Mouse (Mus musculus) CH12.LX (cell line): ENCODE measurements around the gene Tstd2. TPM values are rescaled to one million over a fixed set of nuclear protein-coding genes. Genes with fewer than 3 reads are reported as not detected.

ENCODE experiments used
- DNase-seq: peaks from one replicate; pipeline ENCODE4 v3.0.0-alpha.2; 2013; ENCODE audit errors: extremely low read depth
- H3K27ac ChIP-seq: 2 replicates; pipeline ENCODE4 v1.5.1; 2012; ENCODE audit warnings: low read depth, mild to moderate bottlenecking, control low read depth, moderate library complexity; ENCODE audit not compliant: insufficient read depth
- H3K27me3 ChIP-seq: replicated peaks from 2 replicates; pipeline ENCODE3; 2012; ENCODE audit warnings: inconsistent platforms
- H3K36me3 ChIP-seq, 2 experiments: replicated peaks in 1 of 2; 2 replicates each; pipeline versions ENCODE3 to v1.6.1; 2012; ENCODE audit warnings: inconsistent platforms in 1 of 2, low read length in 1 of 2, mild to moderate bottlenecking in 1 of 2, mixed read lengths in 1 of 2, moderate library complexity in 1 of 2; ENCODE audit not compliant: control insufficient read depth in 1 of 2, insufficient read depth in 1 of 2
- H3K4me1 ChIP-seq, 2 experiments: 2 replicates each; pipeline ENCODE4 v1.6.1; 2012; ENCODE audit warnings: inconsistent platforms in 1 of 2, moderate library complexity in 1 of 2; ENCODE audit not compliant: insufficient read depth in 2 of 2, control insufficient read depth in 1 of 2
- H3K4me2 ChIP-seq: 2 replicates; pipeline ENCODE4 v1.6.1; 2012; ENCODE audit warnings: low read depth, mild to moderate bottlenecking, control low read depth; ENCODE audit not compliant: poor library complexity, insufficient read depth, severe bottlenecking
- H3K4me3 ChIP-seq, 3 experiments: fragments of 150-350 bp in 1 of 3; sonication (generic) in 1 of 3; replicated peaks in 1 of 3; 2 replicates each; pipeline versions ENCODE3 to v1.5.1; 2011 to 2012; ENCODE audit warnings: low read depth in 2 of 3, low read length in 2 of 3, mild to moderate bottlenecking in 2 of 3, moderate library complexity in 2 of 3, control low read depth in 1 of 3, improper control_type of control experiment in 1 of 3, inconsistent platforms in 1 of 3, mixed read lengths in 1 of 3; ENCODE audit not compliant: poor library complexity in 1 of 3
- H3K79me2 ChIP-seq: replicated peaks from 2 replicates; pipeline ENCODE4 v1.6.1; 2012; ENCODE audit warnings: mild to moderate bottlenecking, moderate library complexity; ENCODE audit not compliant: control insufficient read depth, poor library complexity, insufficient read depth, severe bottlenecking; ENCODE audit errors: extremely low read depth
- H3K9ac ChIP-seq: 2 replicates; pipeline ENCODE4 v1.6.1; 2012; ENCODE audit warnings: low read depth, mild to moderate bottlenecking, control low read depth, moderate library complexity; ENCODE audit not compliant: insufficient read depth
- H3K9me3 ChIP-seq: replicated peaks from 2 replicates; pipeline ENCODE3; 2012; ENCODE audit warnings: low read length, inconsistent platforms, mixed read lengths
- CHD2 ChIP-seq: IDR thresholded peaks from 2 replicates; pipeline ENCODE4 v1.6.1; 2011; ENCODE audit warnings: low read length, improper control_type of control experiment
- CTCF ChIP-seq, 2 experiments: IDR thresholded peaks in 1 of 2; conservative IDR thresholded peaks in 1 of 2; 2 replicates each; pipeline ENCODE4 v1.5.1; 2011 to 2012; ENCODE audit warnings: low read depth in 2 of 2, low read length in 2 of 2, improper control_type of control experiment in 1 of 2, inconsistent platforms in 1 of 2, mild to moderate bottlenecking in 1 of 2, moderate library complexity in 1 of 2
- E2F4 ChIP-seq: IDR thresholded peaks from 2 replicates; pipeline ENCODE4 v1.6.1; 2011; ENCODE audit warnings: low read depth, low read length, improper control_type of control experiment; ENCODE audit not compliant: insufficient replicate concordance
- ELF1 ChIP-seq: IDR thresholded peaks from 2 replicates; pipeline ENCODE4 v1.6.1; 2014; ENCODE audit warnings: low read depth, mild to moderate bottlenecking, inconsistent platforms, low read length, improper control_type of control experiment
- EP300 ChIP-seq: IDR thresholded peaks from 2 replicates; pipeline ENCODE4 v1.6.1; 2011; ENCODE audit warnings: low read length, improper control_type of control experiment
- GABPA ChIP-seq: IDR thresholded peaks from 2 replicates; pipeline ENCODE4 v1.6.1; 2012; ENCODE audit warnings: low read depth, low read length, improper control_type of control experiment, inconsistent platforms; ENCODE audit not compliant: insufficient replicate concordance
- HCFC1 ChIP-seq: IDR thresholded peaks from 2 replicates; pipeline ENCODE4 v1.6.1; 2012; ENCODE audit warnings: low read depth, mild to moderate bottlenecking, inconsistent platforms, low read length, improper control_type of control experiment
- IRF4 ChIP-seq: IDR thresholded peaks from 2 replicates; pipeline ENCODE4 v1.6.1; 2014; ENCODE audit warnings: low read depth, mild to moderate bottlenecking, inconsistent platforms, low read length, improper control_type of control experiment
- JUND ChIP-seq: conservative IDR thresholded peaks from 2 replicates; pipeline ENCODE4 v1.6.1; 2011; ENCODE audit warnings: low read depth, low read length, improper control_type of control experiment
- MAFK ChIP-seq: IDR thresholded peaks from 2 replicates; pipeline ENCODE4 v1.6.1; 2011; ENCODE audit warnings: low read length, improper control_type of control experiment; ENCODE audit not compliant: insufficient replicate concordance
- MAX ChIP-seq: IDR thresholded peaks from 2 replicates; pipeline ENCODE4 v1.6.1; 2011; ENCODE audit warnings: low read length, improper control_type of control experiment
- MEF2A ChIP-seq: IDR thresholded peaks from 2 replicates; pipeline ENCODE4 v1.6.1; 2014; ENCODE audit warnings: low read depth, mild to moderate bottlenecking, inconsistent platforms, low read length, improper control_type of control experiment, borderline replicate concordance
- MXI1 ChIP-seq: IDR thresholded peaks from 2 replicates; pipeline ENCODE4 v1.6.1; 2011; ENCODE audit warnings: mild to moderate bottlenecking, low read depth, low read length, improper control_type of control experiment
- MYC ChIP-seq: IDR thresholded peaks from 2 replicates; pipeline ENCODE4 v1.6.1; 2011; ENCODE audit warnings: low read depth, mild to moderate bottlenecking, improper control_type of control experiment, low read length
- NRF1 ChIP-seq: IDR thresholded peaks from 2 replicates; pipeline ENCODE4 v1.6.1; 2014; ENCODE audit warnings: low read depth, mild to moderate bottlenecking, inconsistent platforms, low read length, improper control_type of control experiment, moderate library complexity
- PAX5 ChIP-seq: IDR thresholded peaks from 2 replicates; pipeline ENCODE4 v1.6.1; 2012; ENCODE audit warnings: low read length, inconsistent platforms, mixed read lengths
- POLR2A ChIP-seq: IDR thresholded peaks from 2 replicates; pipeline ENCODE4 v1.6.1; 2011; ENCODE audit warnings: low read depth, mild to moderate bottlenecking, improper control_type of control experiment, low read length
- POLR2AphosphoS2 ChIP-seq: IDR thresholded peaks from 2 replicates; pipeline ENCODE4 v1.6.1; 2011; ENCODE audit warnings: low read depth, low read length, improper control_type of control experiment
- RAD21 ChIP-seq: IDR thresholded peaks from 2 replicates; pipeline ENCODE4 v1.6.1; 2011; ENCODE audit warnings: low read depth, mild to moderate bottlenecking, low read length, improper control_type of control experiment, moderate library complexity
- SIN3A ChIP-seq: IDR thresholded peaks from 2 replicates; pipeline ENCODE4 v1.6.1; 2012; ENCODE audit warnings: low read length, improper control_type of control experiment, inconsistent platforms
- TBP ChIP-seq: conservative IDR thresholded peaks from 2 replicates; pipeline ENCODE4 v1.6.1; 2011; ENCODE audit warnings: low read depth, low read length, improper control_type of control experiment
- TCF12 ChIP-seq: IDR thresholded peaks from 2 replicates; pipeline ENCODE4 v1.6.1; 2014; ENCODE audit warnings: low read depth, mild to moderate bottlenecking, inconsistent platforms, low read length, improper control_type of control experiment
- ZC3H11A ChIP-seq: IDR thresholded peaks from 2 replicates; pipeline ENCODE4 v1.6.1; 2012; ENCODE audit warnings: low read depth, mild to moderate bottlenecking, inconsistent platforms, low read length, improper control_type of control experiment
- ZKSCAN1 ChIP-seq: IDR thresholded peaks from 2 replicates; pipeline ENCODE4 v1.6.1; 2012; ENCODE audit warnings: low read depth, inconsistent platforms, low read length, improper control_type of control experiment, borderline replicate concordance
- dilution Hi-C: fragments of 300-500 bp; cut with MboI; formaldehyde crosslinking; loops from 2 replicates; pipeline ENCODE4 v1.14.3; 2020; ENCODE audit warnings: low sequenced_read_pairs; ENCODE audit not compliant: extremely low pct_unique_long_range_greater_than_20kb, extremely low pct_ligation_motif_present
- in situ Hi-C: fragments of 300-500 bp; cut with MboI; formaldehyde crosslinking; loops from 3 replicates; pipeline ENCODE4 v1.14.3; 2019; ENCODE audit warnings: low sequenced_read_pairs, low pct_ligation_motif_present, low pct_unique_long_range_greater_than_20kb, mixed read lengths
- polyA plus RNA-seq: library from polyadenylated mRNA; unstranded; fragments of >175 nt; gene quantifications from 2 replicates; pipeline ENCODE4 v1.2.1, GENCODE M21; 2012; ENCODE audit warnings: low read depth; ENCODE audit not compliant: insufficient read length
- total RNA-seq, 2 experiments: library from RNA; depleted of rRNA; stranded (reverse); fragments of 300-350 nt in 1 of 2; fragments of >200 nt in 1 of 2; gene quantifications; 2 replicates each; pipeline ENCODE4 v1.2.3; 2012 to 2014

Tstd2 gene
- total and polyA plus RNA-seq, 3 experiments, result 29.1 to 36.4 (median 30.4) TPM

DNA sequence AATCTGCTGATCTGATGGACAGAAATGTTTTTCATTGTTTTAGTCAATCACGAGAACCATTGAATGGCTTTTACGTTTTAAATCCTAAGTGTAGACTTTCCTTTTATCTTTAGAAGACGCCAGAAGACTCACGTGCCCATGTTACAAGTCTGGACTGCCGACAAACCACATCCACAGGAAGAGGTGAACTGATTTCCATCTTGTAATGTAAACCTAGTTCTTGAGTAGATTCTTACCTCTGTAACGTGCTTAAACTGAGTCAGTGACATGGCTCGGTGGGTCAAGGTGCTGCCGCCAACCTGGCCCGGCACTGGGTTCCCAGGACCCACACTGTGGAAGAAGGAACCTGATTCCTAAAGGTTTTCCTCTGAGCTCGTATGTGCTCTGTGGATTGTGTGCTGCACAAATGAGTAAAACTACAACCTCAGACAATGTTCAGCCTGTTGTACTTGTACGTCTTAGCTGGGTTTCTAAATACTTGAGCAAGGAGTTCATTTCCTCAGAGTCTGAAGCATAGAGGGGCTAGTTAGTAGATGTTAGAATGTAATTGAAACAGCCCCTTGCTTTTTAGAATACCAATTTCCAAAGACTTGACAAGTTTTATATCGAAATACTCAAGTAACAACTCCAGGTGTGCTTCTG lies 13.5 kb upstream of the Tstd2 start:
- TF ChIP-seq MXI1 (no peak), TBP (no peak), CHD2 (no peak), ZC3H11A (no peak), MYC (no peak), TCF12 (no peak), MAX (no peak), GABPA (no peak), CTCF (conservative IDR thresholded peaks at IDR 0.05 in 1 of 2, IDR thresholded peaks at IDR 0.05 in 1 of 2; ENCODE audit: low read depth in 2 of 2, low read length in 2 of 2) (no peak), ZKSCAN1 (no peak), MAFK (no peak), POLR2A (no peak), HCFC1 (no peak), E2F4 (no peak), ELF1 (no peak), MEF2A (no peak), JUND (no peak), SIN3A (no peak), PAX5 (no peak), EP300 (no peak)
- TF ChIP-seq, all 38 proteins: peak for 0
- H3K9ac ChIP-seq, result no peak overlapping the region
- H3K4me1 ChIP-seq, result no peaks in the 10 kb centered on the region
- 0 out of 2 replicates have a peak, but pooled peaks cover 2% of the 10 kb centered on the region for H3K79me2 ChIP-seq
- dilution Hi-C loops, result no loop called here
- H3K27me3 ChIP-seq, result no peaks in the 10 kb centered on the region
- no peak overlapping the region for H3K4me2 ChIP-seq
- H3K27ac ChIP-seq, result no peak overlapping the region
- DNase-seq, result no peak
- H3K9me3 ChIP-seq, result no peaks in the 10 kb centered on the region
- H3K4me3 ChIP-seq, result no peak overlapping the region
- peaks cover 55 to 96% of the 10 kb centered on the region in 2 experiments for H3K36me3 ChIP-seq
- in situ Hi-C loops, result no loop called here

DNA sequence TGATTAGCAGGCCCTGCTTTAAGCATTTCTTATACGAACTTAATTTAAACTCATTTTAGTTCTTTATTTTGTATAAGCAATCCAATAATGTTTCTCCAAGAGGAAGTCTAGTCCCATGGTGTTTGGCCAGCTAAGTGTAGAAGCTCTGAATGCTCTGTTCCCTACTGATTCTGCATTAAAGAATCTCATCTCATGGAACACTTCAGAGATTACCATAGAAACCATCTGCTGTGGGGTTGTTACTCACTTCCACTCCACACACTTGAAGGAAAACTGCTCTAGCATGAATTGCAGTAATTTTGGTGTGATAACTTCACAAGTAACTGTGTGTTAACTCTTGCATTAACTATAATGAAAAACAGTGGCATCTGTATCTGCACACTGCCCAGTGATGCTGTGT lies 8.4 kb upstream of the Tstd2 start:
- no peaks in the 10 kb centered on the region for H3K27me3 ChIP-seq
- peaks cover 31 to 92% of the 10 kb centered on the region in 2 experiments for H3K36me3 ChIP-seq
- H3K9ac ChIP-seq, result no peak overlapping the region
- no peak overlapping the region for H3K4me2 ChIP-seq
- TF ChIP-seq E2F4 (no peak), NRF1 (no peak), POLR2AphosphoS2 (no peak), RAD21 (no peak), ZC3H11A (no peak), MAX (no peak), PAX5 (no peak), HCFC1 (no peak), IRF4 (no peak), POLR2A (no peak)
- DNase-seq, result no peak
- H3K79me2 ChIP-seq, result peaks cover 28% of the 10 kb centered on the region
- H3K27ac ChIP-seq, result no peak overlapping the region
- in situ Hi-C loops (no loop called here), dilution Hi-C loops (no loop called here)
- H3K4me3 ChIP-seq, result no peak overlapping the region
- no peaks in the 10 kb centered on the region for H3K4me1 ChIP-seq
- no peaks in the 10 kb centered on the region for H3K9me3 ChIP-seq
